Mouse (Mus musculus) embryonic facial prominence, embryonic 15.5 days (tissue): ENCODE measurements around the gene BC100530. TPM values are rescaled to one million over a fixed set of nuclear protein-coding genes. Genes with fewer than 3 reads are reported as not detected.
A peak's percentile ranks its signal among the peaks of the same experiment; 100 is the strongest.
"Not testable (repeated sequence)": the region's sequence is repeated elsewhere in the genome, so short reads cannot be mapped to it uniquely, and the experiment has no call there.

Source experiments
- ATAC-seq: fragments of 200-750 bp; cut with Nextera tagmentation; 2 replicates; pipeline ENCODE4 v1.8.0; 2017; ENCODE audit warnings: low read depth, moderate TSS enrichment; ENCODE audit not compliant: insufficient number of reproducible peaks, low FRiP score, low TSS enrichment
- H3K27ac ChIP-seq: fragments of 300-500 bp; sonication (generic); replicated peaks from 2 replicates; pipeline ENCODE4 v1.5.1; 2015; ENCODE audit warnings: mild to moderate bottlenecking, inconsistent platforms
- H3K27me3 ChIP-seq: fragments of 300-500 bp; sonication (generic); 2 replicates; pipeline ENCODE4 v1.6.1; 2015; ENCODE audit warnings: inconsistent platforms
- H3K36me3 ChIP-seq: fragments of 300-500 bp; sonication (generic); 2 replicates; pipeline ENCODE4 v1.6.1; 2015; ENCODE audit warnings: mild to moderate bottlenecking, inconsistent platforms
- H3K4me1 ChIP-seq: fragments of 300-500 bp; sonication (generic); 2 replicates; pipeline ENCODE4 v1.6.1; 2015; ENCODE audit warnings: inconsistent platforms
- H3K4me2 ChIP-seq: fragments of 300-500 bp; sonication (generic); replicated peaks from 2 replicates; pipeline ENCODE4 v1.6.1; 2015; ENCODE audit warnings: mild to moderate bottlenecking, inconsistent platforms
- H3K4me3 ChIP-seq: fragments of 300-500 bp; sonication (generic); replicated peaks from 2 replicates; pipeline ENCODE4 v1.5.1; 2015; ENCODE audit warnings: mild to moderate bottlenecking, inconsistent platforms
- H3K9ac ChIP-seq: fragments of 300-500 bp; sonication (generic); 2 replicates; pipeline ENCODE4 v1.6.1; 2015; ENCODE audit warnings: inconsistent platforms
- H3K9me3 ChIP-seq: fragments of 300-500 bp; sonication (generic); replicated peaks from 2 replicates; pipeline ENCODE4 v1.6.1; 2016; ENCODE audit warnings: inconsistent platforms
- WGBS: fragments of 180-500 bp; shearing (Covaris S2); methylation state at CpG from one replicate; pipeline ENCODE4 v1.1.7; 2015; 5-methylcytosine and 5-hydroxymethylcytosine counted together
- polyA plus RNA-seq: library from polyadenylated mRNA; unstranded; fragments of >200 nt; fragmentation: Nextera tagmentation; extraction: Ambion mirVana; gene quantifications from 2 replicates; pipeline ENCODE4 v1.2.1, GENCODE M21; 2015

The BC100530 gene
- 446 and 474 TPM in 2 replicates for polyA plus RNA-seq

DNA sequence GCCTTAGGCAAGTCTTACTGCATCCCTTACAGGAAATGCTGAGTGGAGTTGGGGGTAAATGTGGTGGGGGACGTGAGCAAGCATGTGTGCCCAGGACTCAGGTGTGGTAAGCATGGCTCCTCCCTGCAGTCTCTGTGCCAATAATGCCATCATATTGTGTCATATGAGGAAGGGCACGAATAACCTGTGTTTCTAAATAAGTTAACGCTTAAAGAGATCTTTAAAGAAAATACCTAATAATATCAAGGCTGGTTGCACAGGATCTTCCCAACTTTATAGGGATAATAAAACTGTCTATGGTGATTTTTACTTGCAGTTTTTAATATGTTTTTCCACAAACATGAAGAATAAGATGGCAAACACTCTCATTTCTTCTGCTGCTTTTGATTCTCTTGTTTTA, at the start of gene BC100530:
Gene BC100530, minus strand, starts transcription at position 101 of the 400 bp plus-strand sequence.
- not testable (repeated sequence) for H3K9me3 ChIP-seq, H3K36me3 ChIP-seq, H3K27me3 ChIP-seq, H3K4me3 ChIP-seq, ATAC-seq, H3K4me2 ChIP-seq, H3K9ac ChIP-seq, H3K27ac ChIP-seq, H3K4me1 ChIP-seq
- WGBS, result 61% methylated on average over 3 of the region's 3 CpGs

DNA sequence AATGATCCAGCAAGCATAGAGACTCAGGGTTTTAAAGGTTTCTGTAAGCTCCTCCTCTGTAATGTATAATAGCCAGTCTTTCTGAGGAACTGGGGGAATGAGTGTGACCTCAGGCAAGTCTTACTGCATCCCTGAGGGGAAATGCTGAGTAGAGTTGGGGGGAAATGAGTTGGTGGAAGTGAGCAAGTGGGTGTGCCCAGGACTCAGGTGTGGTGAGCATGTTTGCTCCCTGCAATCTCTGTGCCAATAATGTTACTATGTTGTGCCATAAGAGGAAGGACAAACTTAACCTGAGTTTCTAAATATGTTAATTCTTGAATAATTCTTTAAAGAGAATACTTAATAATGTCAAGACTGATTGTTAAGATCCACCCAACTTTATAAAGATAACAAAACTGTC, 40.8 kb upstream of the BC100530 start, which contains the start of gene Stfa2:
Gene Stfa2, minus strand, starts transcription at position 101 of the 400 bp plus-strand sequence.
- no peak within 1 kb of the TSS for H3K27ac ChIP-seq
- no peaks in the 10 kb centered on the region for H3K27me3 ChIP-seq
- ATAC-seq, result no peak
- no peaks in the 10 kb centered on the region for H3K36me3 ChIP-seq
- H3K9ac ChIP-seq, result no peak within 1 kb of the TSS
- H3K4me2 ChIP-seq, result no peak within 1 kb of the TSS
- H3K4me1 ChIP-seq, result no peaks in the 10 kb centered on the region
- no peak within 1 kb of the TSS for H3K4me3 ChIP-seq
- no peaks in the 10 kb centered on the region for H3K9me3 ChIP-seq

DNA sequence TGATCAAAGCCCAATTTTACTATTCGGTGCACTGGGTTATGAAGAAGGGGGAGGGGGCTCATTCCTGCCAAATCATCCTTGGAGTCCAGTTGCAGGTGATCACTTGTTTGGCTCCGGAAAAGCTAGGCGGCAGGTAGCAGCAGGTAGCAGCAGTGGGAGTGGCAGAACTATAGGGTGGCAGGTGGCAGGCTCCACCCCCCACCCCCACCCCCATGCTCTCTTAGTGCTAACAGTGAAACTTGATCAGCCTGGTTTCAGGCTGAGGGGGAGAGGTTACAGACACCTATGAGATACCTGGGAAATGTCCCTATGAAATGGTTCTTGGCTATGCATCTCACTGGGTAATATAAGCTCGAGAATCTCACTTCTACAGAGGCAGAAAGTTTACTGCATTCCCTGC, 21.5 kb upstream of the BC100530 start:
- no peak overlapping the region for H3K4me2 ChIP-seq
- no peaks in the 10 kb centered on the region for H3K4me1 ChIP-seq
- H3K9me3 ChIP-seq, result no peaks in the 10 kb centered on the region
- ATAC-seq, result no peak
- H3K9ac ChIP-seq, result no peak overlapping the region
- H3K4me3 ChIP-seq, result no peak overlapping the region
- peak overlapping the region; percentile 19; the same call in 1 of the 2 replicates for H3K27ac ChIP-seq
- no peaks in the 10 kb centered on the region for H3K36me3 ChIP-seq
- 14% methylated on average over 4 of the region's 4 CpGs for WGBS
- no peaks in the 10 kb centered on the region for H3K27me3 ChIP-seq

DNA sequence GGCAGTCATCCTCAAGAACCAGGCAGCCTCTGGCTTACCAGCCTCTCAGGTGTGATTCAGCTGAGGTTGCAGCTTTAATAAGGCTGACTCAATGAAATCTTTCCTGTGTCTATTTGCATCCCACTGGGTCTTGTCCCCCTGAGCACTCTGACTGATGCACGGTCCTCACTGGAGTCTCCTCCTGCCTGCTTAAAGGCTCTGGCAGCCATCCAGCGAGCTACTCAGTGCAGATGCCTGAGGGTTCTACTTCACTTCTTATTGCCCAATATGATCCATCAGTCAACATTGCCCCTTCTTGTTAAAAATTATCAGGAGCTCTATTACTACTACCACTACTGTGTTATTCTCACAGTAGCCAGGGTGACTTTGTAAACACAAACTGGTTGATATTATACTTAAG, 30.4 kb downstream of the BC100530 start:
- Histone ChIP-seq H3K9ac (no peak overlapping the region), H3K36me3 (no peaks in the 10 kb centered on the region), H3K4me2 (no peak overlapping the region), H3K27me3 (no peaks in the 10 kb centered on the region), H3K27ac (no peak overlapping the region), H3K9me3 (no peaks in the 10 kb centered on the region), H3K4me3 (no peak overlapping the region), H3K4me1 (peaks cover 4% of the 10 kb centered on the region; the same call in 1 of the 2 replicates)
- 42% methylated on average over 2 of the region's 2 CpGs for WGBS
- ATAC-seq, result no peak; the same call in 1 of the 2 replicates

DNA sequence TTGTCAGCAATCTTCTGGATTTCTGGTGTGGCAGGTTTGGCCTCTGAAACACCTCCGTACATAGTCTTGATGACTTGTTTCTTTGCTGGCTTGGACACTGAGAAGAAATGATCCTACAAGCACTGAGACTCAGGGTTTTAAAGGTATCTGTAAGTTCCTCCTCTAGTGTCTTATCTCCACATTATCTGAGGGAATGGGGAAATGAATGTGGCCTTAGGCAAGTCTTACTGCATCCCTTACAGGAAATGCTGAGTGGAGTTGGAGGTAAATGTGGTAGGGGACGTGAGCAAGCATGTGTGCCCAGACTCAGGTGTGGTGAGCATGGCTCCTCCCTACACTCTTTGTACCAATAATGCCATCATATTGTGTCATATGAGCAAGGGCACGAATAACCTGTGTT, 33.3 kb downstream of the BC100530 start, which contains the start of gene BC117090:
Gene BC117090, minus strand, starts transcription at position 101 of the 400 bp plus-strand sequence.
- Histone ChIP-seq H3K27me3 (no peaks in the 10 kb centered on the region), H3K4me2 (no peak within 1 kb of the TSS), H3K9me3 (no peaks in the 10 kb centered on the region), H3K36me3 (no peaks in the 10 kb centered on the region), H3K9ac (no peak within 1 kb of the TSS), H3K4me1 (peaks cover 4% of the 10 kb centered on the region; the same call in 1 of the 2 replicates), H3K4me3 (no peak within 1 kb of the TSS), H3K27ac (no peak within 1 kb of the TSS)
- no peak for ATAC-seq
- WGBS, result 62% methylated on average over 3 of the region's 3 CpGs

- H3K36me3 ChIP-seq, result no peaks in the 10 kb centered on the region
- H3K9ac ChIP-seq, result no peak overlapping the region
- H3K4me3 ChIP-seq, result no peak overlapping the region
- no peak overlapping the region for H3K27ac ChIP-seq
- no peak overlapping the region for H3K4me2 ChIP-seq
- no peaks in the 10 kb centered on the region for H3K27me3 ChIP-seq
- H3K9me3 ChIP-seq, result no peaks in the 10 kb centered on the region
- no peak for ATAC-seq
- no peaks in the 10 kb centered on the region for H3K4me1 ChIP-seq
These were observed 48.3 kb downstream of the BC100530 start for GRCm38 (mm10) chr16:36319286-36319685.

DNA sequence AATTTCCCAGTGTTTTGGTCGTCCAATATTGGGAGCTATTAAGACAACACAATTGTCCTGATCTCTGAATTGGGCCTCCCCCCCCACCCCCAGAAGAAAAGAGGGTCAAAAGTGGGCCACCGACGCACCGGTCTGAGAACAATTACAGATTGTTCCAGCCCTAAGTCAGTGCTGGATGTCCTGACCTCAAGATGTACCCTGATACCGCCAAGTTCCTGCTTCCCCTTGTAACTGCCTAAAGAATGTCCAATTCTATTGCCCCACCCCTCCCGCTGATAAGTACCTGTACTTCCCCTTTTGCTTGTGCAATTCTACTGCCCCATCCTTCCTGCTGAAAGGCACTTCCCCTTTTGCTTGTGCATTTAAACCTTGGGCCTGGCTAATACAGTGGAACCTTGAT, 51.4 kb downstream of the BC100530 start:
- not testable (repeated sequence) for H3K9ac ChIP-seq, ATAC-seq, H3K9me3 ChIP-seq, H3K36me3 ChIP-seq, H3K27me3 ChIP-seq, H3K4me2 ChIP-seq, H3K4me1 ChIP-seq, H3K27ac ChIP-seq, H3K4me3 ChIP-seq
- 71% methylated on average over 6 of the region's 6 CpGs for WGBS

Other genes starting within 250 kb of the BC100530 start
- 11.4 and 17.2 TPM in 2 replicates for gene Csta1, start 236.5 kb downstream of the BC100530 start, polyA plus RNA-seq
- gene Stfa2l1, start 210.9 kb downstream of the BC100530 start, polyA plus RNA-seq, result 1.9 and 2.2 TPM in 2 replicates
- 4.7 TPM in 2 replicates for gene Gm5483, start 183.5 kb downstream of the BC100530 start, polyA plus RNA-seq
- not detected in 2 replicates for gene Gm5416, start 157.3 kb downstream of the BC100530 start, polyA plus RNA-seq
- gene 2010005H15Rik, start 146.3 kb downstream of the BC100530 start, polyA plus RNA-seq, result 2.1 and 2.5 TPM in 2 replicates
- gene Stfa1, start 90.8 kb downstream of the BC100530 start, polyA plus RNA-seq, result 68.1 and 75.5 TPM in 2 replicates
- 3.3 and 5.9 TPM in 2 replicates for gene BC117090, start 33.4 kb downstream of the BC100530 start, polyA plus RNA-seq
- gene Stfa2, start 40.7 kb upstream of the BC100530 start, polyA plus RNA-seq, result 2.7 and 5.0 TPM in 2 replicates
- 158 and 184 TPM in 2 replicates for gene Stfa3, start 87.6 kb upstream of the BC100530 start, polyA plus RNA-seq
- 0.37 and 0.42 TPM in 2 replicates for gene Casr, start 194.4 kb upstream of the BC100530 start, polyA plus RNA-seq